Comparison of ENCODE assay signal across 25 mouse cellular contexts in genomic region chr14:19732097-19732496, GRCm38 (mm10).
"Had no signal": no experiment of that assay in that cellular context is flagged by ENCODE, and none has a peak within 500 bp of the region (broad histone marks: within the 10 kb centered on the region; RNA-seq: fewer than 3 reads in every experiment).

No protein-coding gene starts in this region.

- DNase-seq: gastrocnemius, postnatal 14 days; gastrocnemius, postnatal 36 days; heart, adult 2 months; heart, postnatal 10 days; heart, postnatal 4 days; kidney, adult 2 months; kidney, adult 9 months; kidney, postnatal 14 days; kidney, postnatal 36 days; layer of hippocampus, adult 9-11 months; layer of hippocampus, postnatal 36 days; left cerebral cortex, postnatal 4 days had no signal

- ATAC-seq: hindbrain, embryonic 16.5 days; inflammation-experienced regulatory T-cells, adult 6 months; intestine, embryonic 15.5 days; intestine, postnatal 0 days had no signal

- H3K36me3 ChIP-seq: heart, embryonic 12.5 days; hindbrain, embryonic 10.5 days; hindbrain, embryonic 12.5 days; intestine, embryonic 15.5 days; kidney, embryonic 15.5 days; limb, embryonic 13.5 days; limb, embryonic 15.5 days had no signal

- H3K27me3 ChIP-seq: heart, embryonic 12.5 days; hindbrain, embryonic 12.5 days; intestine, embryonic 15.5 days; kidney, embryonic 15.5 days; limb, embryonic 13.5 days; limb, embryonic 15.5 days; liver, embryonic 12.5 days had no signal

- H3K9me3 ChIP-seq: heart, embryonic 12.5 days; hindbrain, embryonic 10.5 days; hindbrain, embryonic 12.5 days; intestine, embryonic 15.5 days; kidney, embryonic 15.5 days; limb, embryonic 13.5 days; limb, embryonic 15.5 days; liver, embryonic 12.5 days had no signal

- H3K27ac ChIP-seq: heart, adult 2 months; hindbrain, embryonic 10.5 days; hindbrain, embryonic 12.5 days; hindbrain, embryonic 14.5 days; intestine, embryonic 15.5 days; kidney, postnatal 0 days; limb, embryonic 13.5 days; limb, embryonic 15.5 days; liver, embryonic 12.5 days had no signal

- H3K4me3 ChIP-seq: heart, adult 2 months; heart, embryonic 12.5 days; hindbrain, embryonic 10.5 days; hindbrain, embryonic 12.5 days; intestine, embryonic 15.5 days; kidney, embryonic 15.5 days; limb, embryonic 13.5 days; limb, embryonic 15.5 days; liver, embryonic 12.5 days had no signal
